Mouse (Mus musculus): ENCODE measurements around the gene Olfr513. TPM values are rescaled to one million over a fixed set of nuclear protein-coding genes. Genes with fewer than 3 reads are reported as not detected.

Gene Olfr513
- polyA plus RNA-seq (2014; fragmentation: Nextera tagmentation; extraction: Ambion mirVana): not detected in 2 replicates

GRCm38 (mm10) chr7:108750673-108751072, at the start of gene Olfr513:
Gene Olfr513 (plus strand): TSS chr7:108750973.
- no peak within 1 kb of the TSS for H3K9ac ChIP-seq (ENCODE audit: low read length)
- H3K27me3 ChIP-seq (replicated peaks; ENCODE audit: control insufficient read depth, insufficient read depth, low read length): no peaks in the 10 kb centered on the region
- WGBS: 74% methylated on average over 1 of the region's 1 CpGs
- no peaks in the 10 kb centered on the region for H3K36me3 ChIP-seq (ENCODE audit: control insufficient read depth, insufficient read depth, low read length)
- no peaks in the 10 kb centered on the region for H3K9me3 ChIP-seq (ENCODE audit: control insufficient read depth, low read length)
- H3K4me3 ChIP-seq (ENCODE audit: low read depth, low read length): no peak within 1 kb of the TSS
- H3K27ac ChIP-seq (ENCODE audit: low read depth): no peak within 1 kb of the TSS
- ATAC-seq (replicated peaks; ENCODE audit: low FRiP score, low TSS enrichment, low read depth) (no peak), DNase-seq (ENCODE audit: low spot score) (no peak)
- no peaks in the 10 kb centered on the region for H3K4me1 ChIP-seq (replicated peaks; ENCODE audit: control insufficient read depth, insufficient read depth, low read length)
- H3K4me2 ChIP-seq (ENCODE audit: low read length): no peak within 1 kb of the TSS

GRCm38 (mm10) chr7:108713020-108713419, 37.8 kb upstream of the Olfr513 start, which contains the start of gene Olfr512:
Gene Olfr512 (plus strand): TSS chr7:108713320.
- no peak within 1 kb of the TSS for H3K4me3 ChIP-seq (ENCODE audit: low read depth, low read length)
- no peak within 1 kb of the TSS for H3K9ac ChIP-seq (ENCODE audit: low read length)
- no peak within 1 kb of the TSS for H3K27ac ChIP-seq (ENCODE audit: low read depth)
- H3K9me3 ChIP-seq (ENCODE audit: control insufficient read depth, low read length): no peaks in the 10 kb centered on the region
- no peak within 1 kb of the TSS for H3K4me2 ChIP-seq (ENCODE audit: low read length)
- ATAC-seq (replicated peaks; ENCODE audit: low FRiP score, low TSS enrichment, low read depth) (no peak), DNase-seq (ENCODE audit: low spot score) (no peak)
- H3K27me3 ChIP-seq (replicated peaks; ENCODE audit: control insufficient read depth, insufficient read depth, low read length): no peaks in the 10 kb centered on the region
- H3K36me3 ChIP-seq (ENCODE audit: control insufficient read depth, insufficient read depth, low read length): no peaks in the 10 kb centered on the region
- H3K4me1 ChIP-seq (replicated peaks; ENCODE audit: control insufficient read depth, insufficient read depth, low read length): no peaks in the 10 kb centered on the region

GRCm38 (mm10) chr7:108760411-108760810, 9.6 kb downstream of the Olfr513 start:
- Histone ChIP-seq H3K9ac (ENCODE audit: low read length) (no peak overlapping the region), H3K27ac (ENCODE audit: low read depth) (no peak overlapping the region), H3K36me3 (ENCODE audit: control insufficient read depth, insufficient read depth, low read length) (no peaks in the 10 kb centered on the region), H3K4me3 (ENCODE audit: low read depth, low read length) (no peak overlapping the region), H3K9me3 (ENCODE audit: control insufficient read depth, low read length) (no peaks in the 10 kb centered on the region), H3K27me3 (replicated peaks; ENCODE audit: control insufficient read depth, insufficient read depth, low read length) (no peaks in the 10 kb centered on the region), H3K4me1 (replicated peaks; ENCODE audit: control insufficient read depth, insufficient read depth, low read length) (no peaks in the 10 kb centered on the region), H3K4me2 (ENCODE audit: low read length) (no peak overlapping the region)
- no peak for DNase-seq (ENCODE audit: low spot score)
- 29% methylated on average over 3 of the region's 3 CpGs for WGBS
- ATAC-seq (replicated peaks; ENCODE audit: low FRiP score, low TSS enrichment, low read depth): no peak

- no peak overlapping the region for H3K9ac ChIP-seq (ENCODE audit: low read length)
- DNase-seq (ENCODE audit: low spot score): no peak
These were observed 46.6 kb downstream of the Olfr513 start for GRCm38 (mm10) chr7:108797205-108797933.

More at GRCm38 (mm10) chr7:108797205-108797933, 46.6 kb downstream of the Olfr513 start:
- Histone ChIP-seq H3K4me1 (replicated peaks; ENCODE audit: control insufficient read depth, insufficient read depth, low read length) (no peaks in the 10 kb centered on the region), H3K27ac (ENCODE audit: low read depth) (no peak overlapping the region), H3K4me2 (ENCODE audit: low read length) (no peak overlapping the region), H3K9me3 (ENCODE audit: control insufficient read depth, low read length) (no peaks in the 10 kb centered on the region), H3K4me3 (ENCODE audit: low read depth, low read length) (no peak overlapping the region), H3K36me3 (ENCODE audit: control insufficient read depth, insufficient read depth, low read length) (no peaks in the 10 kb centered on the region), H3K27me3 (replicated peaks; ENCODE audit: control insufficient read depth, insufficient read depth, low read length) (no peaks in the 10 kb centered on the region)
- 38% methylated on average over 1 of the region's 1 CpGs for WGBS
- ATAC-seq (replicated peaks; ENCODE audit: low FRiP score, low TSS enrichment, low read depth): no peak

Other genes starting within 250 kb of the Olfr513 start
- gene Olfr502, start 225.9 kb upstream of the Olfr513 start, polyA plus RNA-seq (2014; fragmentation: Nextera tagmentation; extraction: Ambion mirVana): not detected in 2 replicates
- not detected in 2 replicates for gene Olfr503, start 206.4 kb upstream of the Olfr513 start, polyA plus RNA-seq (2014; fragmentation: Nextera tagmentation; extraction: Ambion mirVana)
- not detected in 2 replicates for gene Olfr504, start 185.2 kb upstream of the Olfr513 start, polyA plus RNA-seq (2014; fragmentation: Nextera tagmentation; extraction: Ambion mirVana)
- gene Olfr506, start 140.2 kb upstream of the Olfr513 start, polyA plus RNA-seq (2014; fragmentation: Nextera tagmentation; extraction: Ambion mirVana): 0.05 TPM in 1 of 2 replicates, not detected in the other
- not detected in 2 replicates for gene Olfr507, start 129.2 kb upstream of the Olfr513 start, polyA plus RNA-seq (2014; fragmentation: Nextera tagmentation; extraction: Ambion mirVana)
- not detected in 2 replicates for gene Olfr508, start 121.0 kb upstream of the Olfr513 start, polyA plus RNA-seq (2014; fragmentation: Nextera tagmentation; extraction: Ambion mirVana)
- gene Olfr509, start 99.1 kb upstream of the Olfr513 start, polyA plus RNA-seq (2014; fragmentation: Nextera tagmentation; extraction: Ambion mirVana): not detected in 2 replicates
- not detected in 2 replicates for gene Olfr510, start 84.6 kb upstream of the Olfr513 start, polyA plus RNA-seq (2014; fragmentation: Nextera tagmentation; extraction: Ambion mirVana)
- gene Olfr512, start 37.7 kb upstream of the Olfr513 start, polyA plus RNA-seq (2014; fragmentation: Nextera tagmentation; extraction: Ambion mirVana): not detected in 2 replicates
- gene Olfr514, start 75.0 kb downstream of the Olfr513 start, polyA plus RNA-seq (2014; fragmentation: Nextera tagmentation; extraction: Ambion mirVana): not detected in 2 replicates
- gene Olfr516, start 99.6 kb downstream of the Olfr513 start, polyA plus RNA-seq (2014; fragmentation: Nextera tagmentation; extraction: Ambion mirVana): not detected in 2 replicates
- gene Olfr517, start 121.4 kb downstream of the Olfr513 start, polyA plus RNA-seq (2014; fragmentation: Nextera tagmentation; extraction: Ambion mirVana): not detected in 2 replicates
- not detected in 2 replicates for gene Olfr518, start 134.0 kb downstream of the Olfr513 start, polyA plus RNA-seq (2014; fragmentation: Nextera tagmentation; extraction: Ambion mirVana)
- not detected in 2 replicates for gene Olfr519, start 143.4 kb downstream of the Olfr513 start, polyA plus RNA-seq (2014; fragmentation: Nextera tagmentation; extraction: Ambion mirVana)
- gene Nlrp10, start 179.2 kb downstream of the Olfr513 start, polyA plus RNA-seq (2014; fragmentation: Nextera tagmentation; extraction: Ambion mirVana): 0.12 TPM in 1 of 2 replicates, not detected in the other
- gene Eif3f, start 183.4 kb downstream of the Olfr513 start, polyA plus RNA-seq (2014; fragmentation: Nextera tagmentation; extraction: Ambion mirVana): 113 and 116 TPM in 2 replicates
- 5.2 and 6.3 TPM in 2 replicates for gene Tub, start 199.4 kb downstream of the Olfr513 start, polyA plus RNA-seq (2014; fragmentation: Nextera tagmentation; extraction: Ambion mirVana)

Data from intestine, embryonic 14.5 days (tissue).